Mouse (Mus musculus): ENCODE data around the gene Olfr577.

The Olfr577 gene

DNA sequence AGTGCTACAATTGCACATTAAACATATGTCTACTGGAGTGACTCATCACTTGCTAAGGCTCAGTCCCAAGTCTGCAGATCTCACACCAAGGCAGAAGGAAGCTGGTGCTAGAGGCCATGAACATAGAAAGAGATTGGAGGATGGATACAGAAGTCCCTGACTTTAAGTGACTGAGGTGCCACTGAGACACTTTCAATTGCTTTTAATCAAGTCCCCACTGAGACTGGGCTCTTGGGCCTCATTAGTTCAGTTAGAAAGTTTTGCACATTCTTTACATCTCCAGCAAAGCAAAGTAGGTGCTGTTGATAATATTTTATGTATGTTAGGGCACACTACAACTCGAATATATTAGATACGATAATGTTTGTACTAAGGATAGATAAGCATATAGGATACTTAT is at the start of gene Olfr577:
Gene Olfr577 (minus strand): TSS at position 101 of the 400 bp plus-strand sequence.
- DNase-seq (ENCODE audit: low read depth, low spot score), result no peak

DNA sequence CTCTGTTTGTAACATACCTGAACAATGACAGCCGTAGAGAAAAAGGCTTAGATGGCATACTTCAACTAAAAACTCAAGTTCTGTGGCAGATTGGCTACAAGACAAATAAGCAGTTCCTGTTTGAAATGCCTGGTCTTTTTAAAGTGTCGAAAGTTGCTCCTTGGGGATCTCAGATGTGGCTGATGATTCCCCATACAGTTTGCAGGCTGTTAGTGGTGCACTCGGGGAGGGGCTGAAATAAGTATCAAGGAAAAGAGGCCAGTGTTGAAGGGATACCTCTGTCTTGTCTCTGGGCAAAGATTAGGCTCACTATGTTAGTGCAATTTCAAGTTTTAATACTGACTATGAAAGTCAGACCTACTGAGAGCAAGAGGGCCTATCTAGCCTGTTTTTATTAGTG is 13.5 kb upstream of the Olfr577 start, which contains the start of gene Olfr578:
Gene Olfr578 (minus strand): TSS at position 101 of the 400 bp plus-strand sequence.
- no peak for DNase-seq (ENCODE audit: low read depth, low spot score)

DNA sequence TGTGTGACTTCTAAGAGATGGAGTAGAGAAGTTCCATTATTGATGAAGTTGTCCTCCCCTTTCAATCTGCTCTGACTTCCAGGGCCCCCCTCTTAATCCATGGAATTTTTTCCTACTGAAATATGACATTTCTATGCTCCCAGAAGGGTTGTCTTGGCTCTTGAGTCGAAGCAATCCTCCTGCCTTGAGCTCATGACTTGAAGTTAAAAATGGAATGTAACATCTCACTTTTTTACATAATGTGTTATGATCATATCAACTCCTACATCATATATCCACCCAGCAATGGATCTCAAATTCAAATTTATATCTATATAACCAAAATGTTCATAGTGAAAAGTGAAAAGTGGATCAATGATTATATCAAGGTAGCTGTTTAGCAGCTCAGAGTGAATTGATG is 1.3 kb downstream of the Olfr577 start:
- no peak for DNase-seq (ENCODE audit: low read depth, low spot score)

DNA sequence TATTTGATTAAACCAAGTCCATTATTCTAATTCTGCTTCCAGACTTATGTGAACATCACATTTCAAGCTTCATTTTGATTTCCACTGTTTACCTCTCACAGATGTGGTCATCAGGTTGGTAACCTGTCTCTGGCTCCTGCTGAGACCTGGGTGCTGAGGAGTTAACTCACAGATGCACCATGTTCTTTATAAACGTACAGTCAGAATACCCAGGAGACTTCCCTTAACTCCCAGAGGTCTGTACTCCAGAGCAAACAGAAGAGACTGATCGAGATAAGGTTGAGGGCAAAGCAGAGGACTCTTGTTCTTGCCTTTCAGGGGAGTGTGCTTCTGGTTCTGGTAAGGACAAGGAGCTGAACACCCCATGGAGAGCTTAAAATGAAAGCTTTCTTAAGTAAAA is 13.4 kb downstream of the Olfr577 start, which contains the start of gene Olfr576:
Gene Olfr576 (plus strand): TSS at position 301 of the 400 bp plus-strand sequence.
- no peak for DNase-seq (ENCODE audit: low read depth, low spot score)

DNA sequence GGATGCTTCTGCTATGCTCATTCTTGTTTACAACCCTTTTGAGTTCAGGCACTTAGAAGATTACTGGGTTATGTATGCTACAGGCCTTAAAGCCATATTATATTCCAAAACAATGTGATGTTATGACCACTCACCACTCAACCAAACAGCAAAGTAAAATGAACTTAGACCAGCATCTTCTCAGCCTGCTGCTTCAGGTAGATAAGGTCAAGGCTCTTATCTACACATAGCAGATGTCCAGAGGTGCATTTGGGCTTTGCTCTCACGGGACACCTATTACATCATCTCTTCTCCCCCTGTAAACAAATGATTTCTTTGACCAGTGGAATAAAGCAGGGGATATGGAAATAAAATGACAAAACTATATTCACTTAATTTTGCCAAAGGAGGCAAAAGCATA is 17.1 kb downstream of the Olfr577 start, which contains the start of gene Olfr575:
Gene Olfr575 (minus strand): TSS at position 183 of the 400 bp plus-strand sequence.
- DNase-seq (ENCODE audit: low read depth, low spot score), result no peak

DNA sequence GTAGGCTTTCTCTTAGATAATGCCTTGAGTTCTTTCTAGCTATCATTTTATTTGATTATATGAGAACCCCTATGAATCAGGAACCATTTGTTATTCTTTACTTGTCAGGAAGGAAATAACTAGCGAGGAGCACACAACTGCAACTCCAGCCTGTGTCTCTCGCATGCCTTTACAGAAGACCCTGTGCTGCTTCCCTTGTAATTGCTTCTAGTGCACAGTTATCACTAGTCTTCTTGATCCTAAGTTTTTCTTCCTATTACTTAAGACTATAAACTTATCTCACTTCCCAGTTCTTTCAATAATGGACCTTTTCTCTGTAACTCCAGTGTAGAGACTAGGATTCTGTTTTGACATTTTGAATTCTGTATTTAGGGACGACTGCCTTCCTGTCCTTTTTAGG is 17.6 kb downstream of the Olfr577 start:
- DNase-seq (ENCODE audit: low read depth, low spot score), result no peak

DNA sequence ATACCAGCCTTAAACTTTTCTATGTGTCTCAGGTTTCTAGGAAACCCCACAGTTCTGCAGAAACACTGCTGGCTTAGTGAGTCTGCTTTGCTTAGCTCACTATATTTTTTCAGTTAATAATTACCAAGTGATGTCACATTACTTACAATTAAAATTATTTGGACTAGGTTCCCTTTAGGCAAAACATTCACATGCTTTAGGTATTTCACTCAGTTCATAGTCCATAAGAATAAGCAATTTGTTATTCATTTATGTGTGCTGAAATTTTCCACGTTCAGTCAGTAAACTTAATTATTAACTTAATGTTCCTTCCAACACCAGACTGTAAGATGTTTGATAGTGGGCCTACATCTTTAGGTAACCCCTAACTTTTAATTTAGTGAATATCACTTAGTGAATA is 25.0 kb downstream of the Olfr577 start:
- DNase-seq (ENCODE audit: low read depth, low spot score), result no peak

DNA sequence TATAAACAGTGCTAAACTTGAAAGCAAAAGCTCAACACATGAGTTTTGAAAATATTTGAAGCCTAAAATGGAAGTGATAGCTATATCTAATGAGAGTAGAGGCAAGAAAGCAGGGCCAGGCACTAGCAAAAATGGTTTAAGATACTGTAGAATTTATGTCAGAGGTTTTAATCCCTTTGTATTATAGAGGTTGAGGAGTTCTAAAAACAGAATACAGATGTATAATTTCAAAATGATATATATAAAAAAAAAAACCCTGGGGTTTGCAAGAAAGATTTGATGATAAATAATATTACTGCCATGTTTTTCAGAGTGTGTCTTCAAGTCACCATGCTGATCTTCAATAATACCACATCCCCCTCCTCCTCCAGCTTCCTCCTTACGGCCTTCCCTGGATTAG is 27.6 kb downstream of the Olfr577 start, which contains the start of gene Olfr574:
Gene Olfr574 (plus strand): TSS at position 301 of the 400 bp plus-strand sequence.
- DNase-seq (ENCODE audit: low read depth, low spot score), result no peak

DNA sequence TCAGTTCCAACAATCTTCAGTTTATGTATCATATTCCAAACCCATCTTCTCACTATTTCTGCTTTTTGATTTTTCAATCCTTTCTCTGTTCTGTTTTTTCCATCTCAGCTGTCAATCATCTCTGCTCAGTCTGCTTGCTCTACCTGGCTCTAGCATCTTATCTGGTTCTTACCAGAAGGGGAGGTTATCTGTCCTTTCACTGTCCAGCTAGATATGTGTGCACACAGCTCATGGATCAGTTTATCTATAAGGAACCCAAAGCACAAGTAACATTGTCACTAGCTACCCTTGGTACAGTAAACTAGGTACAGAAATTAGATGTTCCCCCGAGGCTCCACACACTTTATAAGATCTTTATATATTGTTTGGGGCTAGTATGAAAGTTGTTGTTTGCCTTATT is 32.3 kb downstream of the Olfr577 start:
- no peak for DNase-seq (ENCODE audit: low read depth, low spot score)

DNA sequence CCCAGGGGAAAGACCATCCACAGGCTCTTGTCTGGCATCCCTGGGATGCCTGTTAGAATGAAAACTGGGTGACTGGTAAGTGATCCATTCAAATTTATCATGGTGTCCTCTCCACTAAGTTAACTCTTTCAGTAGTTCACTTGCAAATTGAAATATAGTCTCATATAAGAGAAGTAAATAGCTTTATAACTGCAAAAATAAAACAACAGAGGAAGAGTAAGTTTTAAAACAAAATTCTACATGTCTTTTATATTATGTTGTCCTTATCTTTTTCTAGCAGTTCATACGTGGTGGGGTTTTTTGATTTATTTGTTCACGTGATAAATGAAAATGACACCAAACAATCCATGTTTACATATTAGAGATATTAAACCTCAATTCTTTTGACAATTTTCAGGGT is 33.3 kb downstream of the Olfr577 start, which contains the start of gene Olfr573-ps1:
Gene Olfr573-ps1 (minus strand): TSS at position 101 of the 400 bp plus-strand sequence.
- DNase-seq (ENCODE audit: low read depth, low spot score), result no peak

DNA sequence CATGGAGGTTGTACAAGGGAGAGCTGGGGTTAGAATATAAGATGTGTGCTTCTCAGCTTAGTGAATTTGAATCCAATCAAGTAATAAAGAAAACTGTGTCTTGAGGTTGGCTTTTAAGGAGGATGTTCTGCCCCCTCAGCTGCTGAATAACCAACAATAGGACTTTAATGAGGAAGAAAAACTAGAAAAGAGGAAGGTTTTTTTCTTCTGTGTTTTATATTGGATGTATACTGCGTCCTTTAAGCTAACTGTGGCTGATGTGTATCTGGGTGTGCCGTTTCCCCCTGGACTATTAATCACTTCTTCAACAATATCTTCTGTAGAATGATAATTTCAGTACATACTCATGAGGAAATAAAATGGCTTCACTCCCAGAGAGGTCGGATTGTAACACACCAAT is 48.6 kb downstream of the Olfr577 start:
- no peak for DNase-seq (ENCODE audit: low read depth, low spot score)

DNA sequence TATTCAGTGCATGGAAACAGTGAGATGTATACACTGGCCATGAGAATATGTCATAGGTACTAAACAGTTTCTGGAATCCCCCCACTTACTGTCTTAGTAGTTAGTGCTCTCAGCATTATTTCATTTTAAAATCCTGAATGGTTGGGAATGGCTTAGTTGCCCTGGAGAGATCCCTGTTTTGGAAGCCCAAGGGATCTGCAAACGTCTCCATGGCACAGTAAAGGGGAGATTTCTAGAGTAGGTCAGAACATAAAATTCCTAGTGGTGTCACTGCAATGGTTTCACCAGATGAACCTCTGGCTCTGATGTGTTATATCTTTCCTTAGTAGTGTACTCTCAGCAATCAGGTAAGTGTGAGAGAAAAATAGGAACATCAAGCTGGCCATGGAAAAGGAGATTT is 51.6 kb downstream of the Olfr577 start, which contains the start of gene Olfr572:
Gene Olfr572 (plus strand): TSS at position 301 of the 400 bp plus-strand sequence.
- DNase-seq (ENCODE audit: low read depth, low spot score), result no peak
